Mouse (Mus musculus): ENCODE data around the gene Arid5a.

GRCm38 (mm10) chr1:36368112-36368968 lies 60.8 kb downstream of the Arid5a start:
- TF ChIP-seq POLR2A (IDR thresholded peaks at IDR 0.05; ENCODE audit: borderline replicate concordance, control insufficient read depth, low read depth, low read length), result no peak
- no peak for TF ChIP-seq CTCF (IDR thresholded peaks at IDR 0.05; ENCODE audit: control insufficient read depth, insufficient read depth, low read length)

Data from bone marrow, adult 2 months (tissue).